Mouse (Mus musculus) spleen, adult 2 months (tissue): Measurements from ENCODE around the gene Iqgap1.

Experiments
- CTCF ChIP-seq: fragments of 200-500 bp; IDR thresholded peaks from 2 replicates; pipeline ENCODE4 v1.5.1; 2011; ENCODE audit warnings: mild to moderate bottlenecking, inconsistent platforms; ENCODE audit not compliant: insufficient read depth, insufficient read length, insufficient replicate concordance; ENCODE audit errors: extremely low read depth
- POLR2A ChIP-seq: fragments of 200-500 bp; IDR thresholded peaks from 2 replicates; pipeline ENCODE4 v1.6.1; 2011; ENCODE audit warnings: low read depth, low read length, inconsistent platforms

DNA sequence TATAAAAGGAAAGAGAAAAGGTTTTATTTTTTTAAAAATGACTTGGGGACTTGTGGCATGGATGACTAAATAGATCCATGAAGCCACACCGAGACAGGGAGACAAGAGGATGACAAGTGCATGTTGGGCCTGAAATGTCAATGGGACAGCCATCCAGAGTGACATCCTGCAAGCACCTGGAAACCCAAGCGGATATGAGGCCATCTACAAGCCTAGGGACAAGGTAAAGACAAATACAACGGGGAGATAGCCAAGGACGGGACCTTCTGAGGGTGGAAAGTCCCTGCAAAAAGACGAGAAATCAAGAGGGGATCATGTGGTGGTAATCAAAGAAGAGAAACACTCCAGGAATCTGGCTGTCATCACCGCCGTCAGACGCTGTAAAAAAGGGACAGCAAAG, 48.6 kb downstream of the Iqgap1 start:
- TF ChIP-seq POLR2A: no peak
- no peak for TF ChIP-seq CTCF
